17 mouse cellular contexts compared by ENCODE assay signal in genomic region chr4:35704126-35704525, GRCm38 (mm10).
"Had no signal": no experiment of that assay in that cellular context is flagged by ENCODE, and none has a peak within 500 bp of the region (broad histone marks: within the 10 kb centered on the region; RNA-seq: fewer than 3 reads in every experiment).

No protein-coding gene starts in this region.

- H3K9me3 ChIP-seq: kidney, embryonic 15.5 days; liver, embryonic 13.5 days; neural tube, embryonic 12.5 days; neural tube, embryonic 15.5 days had no signal

- ATAC-seq: midbrain, embryonic 16.5 days had no signal

- H3K9ac ChIP-seq: kidney, embryonic 15.5 days; liver, embryonic 13.5 days; neural tube, embryonic 12.5 days; neural tube, embryonic 15.5 days had no signal

- H3K36me3 ChIP-seq: kidney, embryonic 15.5 days; liver, embryonic 13.5 days; neural tube, embryonic 12.5 days had no signal

- H3K27ac ChIP-seq: kidney, embryonic 15.5 days; left cerebral cortex, adult 2 months; liver, embryonic 13.5 days; neural tube, embryonic 12.5 days; neural tube, embryonic 15.5 days had no signal

- H3K4me3 ChIP-seq: kidney, embryonic 15.5 days; left cerebral cortex, adult 2 months; liver, embryonic 13.5 days; myocyte; neural tube, embryonic 12.5 days; neural tube, embryonic 15.5 days had no signal

- H3K4me1 ChIP-seq: kidney, embryonic 15.5 days; liver, embryonic 13.5 days; neural tube, embryonic 12.5 days had no signal

- DNase-seq: kidney, adult 11 months; kidney, adult 8-10 months; kidney, postnatal 10 days; kidney, postnatal 36 days; layer of hippocampus, postnatal 36 days; liver, embryonic 13.5 days; lung, adult 2 months; lung, postnatal 14 days; lung, postnatal 4 days; thymus, adult 18-20 months; thymus, postnatal 36 days had no signal

- H3K4me2 ChIP-seq: kidney, embryonic 15.5 days; liver, embryonic 13.5 days; neural tube, embryonic 12.5 days; neural tube, embryonic 15.5 days had no signal

- H3K27me3 ChIP-seq: kidney, embryonic 15.5 days; liver, embryonic 13.5 days; neural tube, embryonic 12.5 days; neural tube, embryonic 15.5 days had no signal
